7 mouse cellular contexts compared by ENCODE assay signal in genomic region chr16:10313226-10313625, GRCm38 (mm10). TPM values are rescaled to one million over a fixed set of nuclear protein-coding genes. Genes with fewer than 3 reads are reported as not detected.
DNase-seq lines count a peak whose midpoint lies in the region; ATAC-seq and TF ChIP-seq lines count a peak whose summit lies in the region.

No protein-coding gene starts in this region.

- H3K9ac ChIP-seq in forebrain, embryonic 14.5 days (ENCODE audit: low read length), result peak overlapping the region; percentile 38
- peak overlapping the region; percentile 42 for H3K9ac ChIP-seq in intestine, postnatal 0 days (ENCODE audit: low read depth, low read length)

- no peaks in the 10 kb centered on the region for H3K9me3 ChIP-seq in E14TG2a.4 (ENCODE audit: low read length)
- H3K9me3 ChIP-seq in forebrain, embryonic 14.5 days (replicated peaks; ENCODE audit: control insufficient read depth, low read length), result no peaks in the 10 kb centered on the region
- no peaks in the 10 kb centered on the region for H3K9me3 ChIP-seq in intestine, postnatal 0 days (ENCODE audit: control insufficient read depth)

- peaks cover 44% of the 10 kb centered on the region for H3K4me1 ChIP-seq in E14TG2a.4 (replicated peaks; ENCODE audit: low read depth, low read length)
- no peaks in the 10 kb centered on the region for H3K4me1 ChIP-seq in forebrain, embryonic 14.5 days (ENCODE audit: control insufficient read depth, insufficient read depth, low read length)
- peaks cover 4% of the 10 kb centered on the region; the same call in 1 of the 2 replicates for H3K4me1 ChIP-seq in intestine, postnatal 0 days (replicated peaks; ENCODE audit: control insufficient read depth, insufficient read depth, low read length)

- no peak for TF ChIP-seq CTCF in E14TG2a.4 (conservative IDR thresholded peaks at IDR 0.05; ENCODE audit: low read length)
- TF ChIP-seq CTCF in intestine, postnatal 0 days (IDR thresholded peaks at IDR 0.05; ENCODE audit: low read depth), result peak; percentile 61

- ATAC-seq in forebrain, embryonic 14.5 days, result peak; percentile 65
- ATAC-seq in intestine, postnatal 0 days, result peak; percentile 28; the same call in 1 of the 2 replicates
- peak; percentile 40; the same call in 1 of the 2 replicates for ATAC-seq in megakaryocyte progenitor cell, adult 5-6 weeks (replicated peaks; ENCODE audit: poor library complexity)
- no peak for ATAC-seq in CD4-positive, CD25-positive, alpha-beta regulatory T cell, adult 4 months

- peak; percentile 86 for DNase-seq in 3134 (ENCODE audit: extremely low read depth, insufficient read length, low spot score)
- no peak for DNase-seq in forebrain, embryonic 14.5 days (ENCODE audit: low spot score)
- no peak for DNase-seq in layer of hippocampus, postnatal 36 days

- WGBS in forebrain, embryonic 14.5 days, result 4% methylated on average over 15 of the region's 15 CpGs
- 7% methylated on average over 15 of the region's 15 CpGs for WGBS in intestine, postnatal 0 days

- H3K4me2 ChIP-seq in forebrain, embryonic 14.5 days (ENCODE audit: low read length), result peak overlapping the region; percentile 79
- H3K4me2 ChIP-seq in intestine, postnatal 0 days (replicated peaks; ENCODE audit: low read depth), result peak overlapping the region; percentile 90

- no peak overlapping the region for H3K27ac ChIP-seq in forebrain, embryonic 14.5 days (ENCODE audit: low read depth, low read length)
- no peak overlapping the region for H3K27ac ChIP-seq in intestine, postnatal 0 days (ENCODE audit: low read depth, low read length)

- peaks cover 55% of the 10 kb centered on the region for H3K27me3 ChIP-seq in E14TG2a.4 (ENCODE audit: insufficient read depth, low read length)
- no peaks in the 10 kb centered on the region; the same call in 1 of the 2 replicates for H3K27me3 ChIP-seq in forebrain, embryonic 14.5 days (replicated peaks; ENCODE audit: control insufficient read depth, insufficient read depth, low read length)
- H3K27me3 ChIP-seq in intestine, postnatal 0 days (replicated peaks; ENCODE audit: control insufficient read depth, insufficient read depth, low read length), result no peaks in the 10 kb centered on the region

- H3K4me3 ChIP-seq in E14TG2a.4 (replicated peaks; ENCODE audit: low read length), result peak overlapping the region; percentile 79
- H3K4me3 ChIP-seq in forebrain, embryonic 14.5 days (ENCODE audit: low read depth, low read length), result peak overlapping the region; percentile 34
- peak overlapping the region; percentile 50 for H3K4me3 ChIP-seq in intestine, postnatal 0 days (ENCODE audit: low read depth, low read length)

- H3K36me3 ChIP-seq in E14TG2a.4 (ENCODE audit: insufficient read depth, low read length), result no peaks in the 10 kb centered on the region
- H3K36me3 ChIP-seq in forebrain, embryonic 14.5 days (ENCODE audit: control insufficient read depth, insufficient read depth, low read length), result no peaks in the 10 kb centered on the region
- no peaks in the 10 kb centered on the region for H3K36me3 ChIP-seq in intestine, postnatal 0 days (ENCODE audit: control insufficient read depth, insufficient read depth)

RNA-seq across cellular contexts. Expression of gene Emp2, which starts 0.5 kb away (rescaled TPM):
- polyA plus RNA-seq in forebrain, embryonic 14.5 days (2014; fragmentation: Nextera tagmentation; extraction: Ambion mirVana), result 3.4 and 5.1 TPM in 2 replicates
- 8.7 and 9.5 TPM in 2 replicates for polyA plus RNA-seq in intestine, postnatal 0 days (2015; fragmentation: Nextera tagmentation; extraction: Ambion mirVana)
- total RNA-seq in megakaryocyte progenitor cell, adult 5-6 weeks (2015), result not detected in 2 replicates
- total RNA-seq in megakaryocyte progenitor cell, adult 5-6 weeks (2017), result 0.07 TPM in 1 of 2 replicates, not detected in the other
- not detected for polyA plus RNA-seq in CD4-positive, CD25-positive, alpha-beta regulatory T cell, adult 4 months (2017; shearing (Covaris generic))
- total RNA-seq in layer of hippocampus, postnatal 36 days (2021), result 10 to 100 TPM; 16.5 to 17.8 TPM
